Mouse (Mus musculus) lung, embryonic 16.5 days (tissue): Measurements from ENCODE around the gene Tvp23a. TPM values are rescaled to one million over a fixed set of nuclear protein-coding genes. Genes with fewer than 3 reads are reported as not detected.

ENCODE experiments used
- ATAC-seq: fragments of 200-750 bp; cut with Nextera tagmentation; 2 replicates; pipeline ENCODE4 v1.8.0; 2017; ENCODE audit warnings: low read depth, mild to moderate bottlenecking, moderate library complexity
- H3K27ac ChIP-seq: fragments of 300-500 bp; sonication (generic); 2 replicates; pipeline ENCODE4 v1.5.1; 2014; ENCODE audit warnings: mild to moderate bottlenecking, control low read depth, low read length
- H3K27me3 ChIP-seq: fragments of 300-500 bp; sonication (generic); 2 replicates; pipeline ENCODE4 v1.6.1; 2014; ENCODE audit warnings: low read depth, low read length, mixed read lengths; ENCODE audit not compliant: control insufficient read depth, insufficient read depth
- H3K36me3 ChIP-seq: fragments of 300-500 bp; sonication (generic); 2 replicates; pipeline ENCODE4 v1.6.1; 2014; ENCODE audit warnings: low read length; ENCODE audit not compliant: control insufficient read depth, insufficient read depth
- H3K4me1 ChIP-seq: fragments of 300-500 bp; sonication (generic); replicated peaks from 2 replicates; pipeline ENCODE4 v1.6.1; 2014; ENCODE audit warnings: low read length, mixed read lengths; ENCODE audit not compliant: control insufficient read depth, insufficient read depth
- H3K4me2 ChIP-seq: fragments of 300-500 bp; sonication (generic); 2 replicates; pipeline ENCODE4 v1.6.1; 2014; ENCODE audit warnings: low read depth, low read length, control low read depth
- H3K4me3 ChIP-seq: fragments of 300-500 bp; sonication (generic); 2 replicates; pipeline ENCODE4 v1.5.1; 2014; ENCODE audit warnings: mild to moderate bottlenecking, low read length, control low read depth
- H3K9ac ChIP-seq: fragments of 300-500 bp; sonication (generic); 2 replicates; pipeline ENCODE4 v1.6.1; 2014; ENCODE audit warnings: low read length, control low read depth
- H3K9me3 ChIP-seq: fragments of 300-500 bp; sonication (generic); 2 replicates; pipeline ENCODE4 v1.6.1; 2016; ENCODE audit warnings: low read length; ENCODE audit not compliant: control insufficient read depth
- WGBS: fragments of 180-500 bp; shearing (Covaris S2); extraction: QIAGEN DNeasy Blood & Tissue Kit; methylation state at CpG from one replicate; pipeline ENCODE4 v1.1.7; 2014; 5-methylcytosine and 5-hydroxymethylcytosine counted together
- polyA plus RNA-seq: library from polyadenylated mRNA; unstranded; fragments of >200 nt; fragmentation: Nextera tagmentation; extraction: Ambion mirVana; gene quantifications from 2 replicates; pipeline ENCODE4 v1.2.1, GENCODE M21; 2015

Gene Tvp23a
- polyA plus RNA-seq = 7.8 and 8.1 TPM in 2 replicates

DNA sequence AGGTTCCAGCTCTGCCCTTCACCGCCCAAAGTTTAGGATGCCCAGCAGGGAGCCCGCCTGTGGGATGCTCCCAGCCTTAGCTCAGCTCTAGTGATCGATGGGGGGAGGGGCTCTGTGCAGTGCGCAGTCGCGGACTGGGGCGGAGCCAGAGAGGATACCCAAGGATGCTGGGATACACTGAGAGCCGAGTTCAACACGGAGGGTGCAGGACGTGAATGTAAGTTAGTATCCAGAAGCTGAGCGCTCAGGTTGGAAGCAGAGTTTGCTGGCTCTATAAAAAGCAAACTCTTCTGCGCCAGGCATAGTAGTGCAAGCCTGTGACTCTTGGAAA lies at the start of gene Tvp23a:
Gene Tvp23a (minus strand): TSS at position 99 of the 331 bp plus-strand sequence.
- peak; percentile 90 for ATAC-seq
- Histone ChIP-seq H3K36me3 (no peaks in the 10 kb centered on the region), H3K4me3 (peak within 1 kb of the TSS; percentile 45), H3K27ac (no peak within 1 kb of the TSS), H3K9ac (peak within 1 kb of the TSS; percentile 44), H3K27me3 (no peaks in the 10 kb centered on the region), H3K9me3 (no peaks in the 10 kb centered on the region), H3K4me2 (peak within 1 kb of the TSS; percentile 54), H3K4me1 (peaks cover 27% of the 10 kb centered on the region)
- 3% methylated on average over 12 of the region's 12 CpGs for WGBS

DNA sequence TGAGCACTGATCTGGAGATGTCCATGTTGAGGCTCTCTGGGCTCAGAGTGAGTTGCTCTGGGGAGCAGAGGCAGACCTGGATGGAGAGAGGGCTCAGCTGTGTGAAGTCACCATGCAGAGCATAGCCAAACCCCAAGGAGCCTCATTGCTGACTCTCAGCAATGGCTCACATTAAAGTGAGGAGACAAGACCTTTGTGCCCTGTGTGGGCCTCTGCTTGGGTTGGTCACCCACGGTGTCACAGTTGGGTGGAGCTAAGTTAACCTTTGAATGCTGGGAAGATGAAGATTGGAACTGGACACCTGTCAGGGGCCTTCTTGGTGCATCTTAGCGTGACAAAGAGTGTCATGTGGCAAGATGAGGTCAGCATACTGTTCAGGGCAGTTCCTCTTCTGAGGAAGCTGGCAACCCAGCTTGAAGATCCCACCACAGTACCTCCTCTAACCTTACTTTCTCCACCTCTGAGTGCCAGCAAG lies 48.7 kb upstream of the Tvp23a start:
- H3K36me3 ChIP-seq = no peaks in the 10 kb centered on the region
- H3K4me3 ChIP-seq = no peak overlapping the region
- no peak for ATAC-seq
- no peaks in the 10 kb centered on the region for H3K27me3 ChIP-seq
- no peak overlapping the region for H3K27ac ChIP-seq
- no peak overlapping the region for H3K9ac ChIP-seq
- no peaks in the 10 kb centered on the region for H3K9me3 ChIP-seq
- 62% methylated on average over 2 of the region's 2 CpGs for WGBS
- H3K4me2 ChIP-seq = no peak overlapping the region
- no peaks in the 10 kb centered on the region for H3K4me1 ChIP-seq

DNA sequence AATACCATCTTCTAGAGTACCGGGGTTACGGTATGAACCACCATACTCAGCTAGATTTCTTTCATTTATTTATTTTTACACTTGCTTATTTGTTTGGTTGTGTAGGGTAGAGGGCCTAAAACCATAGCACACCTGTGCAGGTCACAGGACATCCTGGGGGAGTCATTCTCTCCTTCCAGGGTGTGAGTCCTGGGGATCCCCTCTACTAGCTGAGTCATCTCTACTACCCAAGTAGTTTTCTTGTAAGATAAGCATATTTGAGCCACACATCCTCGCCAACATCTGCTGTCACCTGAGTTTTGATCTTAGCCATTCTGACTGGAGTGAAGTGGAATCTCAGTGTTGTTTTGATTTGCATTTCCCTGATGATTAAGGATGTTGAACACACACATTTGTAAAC lies 45.4 kb upstream of the Tvp23a start:
- Histone ChIP-seq H3K27me3 (peaks cover 4% of the 10 kb centered on the region), H3K36me3 (no peaks in the 10 kb centered on the region), H3K4me1 (no peaks in the 10 kb centered on the region), H3K4me3 (no peak overlapping the region), H3K4me2 (no peak overlapping the region), H3K9me3 (no peaks in the 10 kb centered on the region), H3K9ac (no peak overlapping the region), H3K27ac (no peak overlapping the region)
- WGBS = 77% methylated on average over 3 of the region's 3 CpGs
- no peak for ATAC-seq

DNA sequence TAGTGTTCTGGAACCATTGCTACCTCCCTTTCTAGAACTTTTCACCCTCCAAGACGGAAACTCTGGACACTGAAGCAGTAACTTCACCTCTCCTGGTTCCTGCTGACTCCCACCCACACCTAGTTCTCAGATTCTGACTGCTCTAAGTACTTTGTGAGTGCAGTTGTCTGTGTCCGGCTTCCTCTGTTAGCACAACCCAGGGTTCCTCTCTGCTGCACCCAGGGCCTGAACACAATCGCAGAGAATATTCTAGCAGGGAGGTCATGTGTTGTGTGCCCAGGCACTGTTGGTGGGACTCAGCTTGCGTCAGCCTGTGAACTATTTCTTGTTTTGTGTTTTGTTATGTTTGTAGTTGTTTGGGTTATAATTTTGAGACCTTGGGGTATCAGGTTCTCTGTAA lies 44.6 kb upstream of the Tvp23a start:
- ATAC-seq = no peak
- 72% methylated on average over 4 of the region's 4 CpGs for WGBS
- Histone ChIP-seq H3K4me3 (no peak overlapping the region), H3K4me1 (no peaks in the 10 kb centered on the region), H3K27ac (no peak overlapping the region), H3K9me3 (no peaks in the 10 kb centered on the region), H3K27me3 (peaks cover 4% of the 10 kb centered on the region), H3K9ac (no peak overlapping the region), H3K4me2 (no peak overlapping the region), H3K36me3 (no peaks in the 10 kb centered on the region)

DNA sequence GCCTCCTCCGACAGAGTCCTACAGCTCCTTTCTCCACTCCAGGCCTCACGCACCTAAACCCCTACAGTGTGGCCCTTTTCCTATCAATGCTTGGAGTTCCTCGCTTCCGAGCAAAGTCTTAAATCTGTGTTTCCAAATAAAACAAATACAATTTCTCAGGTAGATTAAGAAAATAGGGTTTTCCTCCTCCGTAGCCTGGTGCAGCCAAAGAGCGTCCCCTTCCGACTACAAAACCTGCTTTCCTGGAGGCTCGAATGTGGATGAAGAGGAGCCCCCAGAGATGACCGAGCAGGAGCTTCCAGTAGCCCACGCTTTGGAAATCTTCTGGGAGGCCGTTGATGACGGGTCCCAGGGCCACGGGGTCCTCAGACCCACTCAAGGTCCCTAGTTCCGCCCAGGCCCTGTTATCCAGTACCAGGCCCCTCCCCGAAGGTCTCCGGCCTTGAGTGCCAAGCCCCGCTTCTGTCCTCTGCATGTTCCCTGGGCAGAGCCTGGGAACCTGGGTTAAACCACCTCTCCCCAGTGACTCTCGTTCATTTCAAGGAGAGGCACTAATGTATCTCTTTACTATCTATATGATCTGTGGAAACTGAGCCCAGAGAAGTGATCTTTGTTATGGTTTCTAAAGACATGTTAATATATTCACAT lies 43.5 kb upstream of the Tvp23a start:
- Histone ChIP-seq H3K27ac (no peak overlapping the region), H3K36me3 (no peaks in the 10 kb centered on the region), H3K4me2 (no peak overlapping the region), H3K27me3 (peaks cover 4% of the 10 kb centered on the region), H3K9me3 (no peaks in the 10 kb centered on the region), H3K4me3 (no peak overlapping the region), H3K9ac (no peak overlapping the region), H3K4me1 (no peaks in the 10 kb centered on the region)
- no peak for ATAC-seq
- WGBS = 72% methylated on average over 18 of the region's 18 CpGs

DNA sequence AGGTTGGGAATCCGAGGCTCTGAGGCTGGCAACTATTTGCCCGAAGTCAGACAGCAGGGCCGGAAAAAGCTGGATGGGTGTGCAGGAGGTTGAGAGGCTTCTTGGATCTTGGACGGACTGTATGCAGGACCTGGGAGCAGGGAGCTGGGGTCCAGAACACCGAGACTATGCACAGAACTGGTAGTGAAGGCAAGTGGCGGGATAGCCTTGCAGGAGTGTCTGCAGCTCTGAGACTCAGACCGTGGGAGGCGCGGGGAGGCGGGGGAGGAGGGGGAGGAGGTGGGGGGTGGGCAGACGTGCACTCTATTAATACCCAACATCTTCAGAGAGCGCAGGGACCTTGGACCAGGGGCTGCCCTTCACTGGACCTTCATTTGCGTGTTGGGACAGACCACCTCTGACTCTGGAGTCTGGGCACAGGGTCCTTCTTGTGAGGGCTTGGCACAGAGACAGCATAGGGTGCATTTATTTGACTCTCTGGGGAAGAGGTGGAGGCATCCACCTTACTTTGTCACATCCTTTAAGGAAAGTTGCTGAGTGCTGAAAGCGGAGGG lies 42.8 kb upstream of the Tvp23a start:
- no peaks in the 10 kb centered on the region for H3K36me3 ChIP-seq
- peak overlapping the region; percentile 50; the same call in 1 of the 2 replicates for H3K9ac ChIP-seq
- H3K4me1 ChIP-seq = no peaks in the 10 kb centered on the region
- H3K27ac ChIP-seq = no peak overlapping the region
- 12% methylated on average over 14 of the region's 14 CpGs for WGBS
- no peaks in the 10 kb centered on the region for H3K9me3 ChIP-seq
- peak overlapping the region; percentile 49 for H3K4me2 ChIP-seq
- 0 out of 2 replicates have a peak, but pooled peaks have one; percentile 31 for ATAC-seq
- H3K27me3 ChIP-seq = peaks cover 4% of the 10 kb centered on the region
- peak overlapping the region; percentile 38 for H3K4me3 ChIP-seq

DNA sequence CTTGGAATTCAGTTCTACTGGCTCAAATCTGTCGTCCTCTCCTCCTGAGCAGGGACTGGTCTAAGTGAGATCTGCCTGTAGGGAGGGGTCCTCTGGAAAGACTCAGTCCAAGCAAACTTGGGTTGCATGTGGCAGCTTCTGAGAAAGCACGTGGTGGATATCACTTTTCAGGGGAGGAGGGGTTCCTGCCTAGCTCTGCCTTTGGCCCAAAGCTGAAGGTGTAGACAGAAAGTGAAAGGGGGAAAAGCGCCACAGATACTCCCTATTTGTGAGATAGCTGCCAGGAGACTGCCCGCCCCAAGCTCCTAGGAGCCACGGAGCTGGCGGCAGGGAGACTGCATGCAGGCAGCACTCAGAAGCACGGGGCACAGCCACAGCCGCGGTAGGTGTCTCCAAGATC lies 42.3 kb upstream of the Tvp23a start:
- Histone ChIP-seq H3K4me1 (no peaks in the 10 kb centered on the region), H3K9ac (peak overlapping the region; percentile 50; the same call in 1 of the 2 replicates), H3K9me3 (no peaks in the 10 kb centered on the region), H3K4me3 (peak overlapping the region; percentile 38), H3K4me2 (peak overlapping the region; percentile 49), H3K27me3 (peaks cover 4% of the 10 kb centered on the region), H3K27ac (no peak overlapping the region), H3K36me3 (no peaks in the 10 kb centered on the region)
- 3% methylated on average over 9 of the region's 9 CpGs for WGBS
- ATAC-seq = 0 out of 2 replicates have a peak, but pooled peaks have one; percentile 20

DNA sequence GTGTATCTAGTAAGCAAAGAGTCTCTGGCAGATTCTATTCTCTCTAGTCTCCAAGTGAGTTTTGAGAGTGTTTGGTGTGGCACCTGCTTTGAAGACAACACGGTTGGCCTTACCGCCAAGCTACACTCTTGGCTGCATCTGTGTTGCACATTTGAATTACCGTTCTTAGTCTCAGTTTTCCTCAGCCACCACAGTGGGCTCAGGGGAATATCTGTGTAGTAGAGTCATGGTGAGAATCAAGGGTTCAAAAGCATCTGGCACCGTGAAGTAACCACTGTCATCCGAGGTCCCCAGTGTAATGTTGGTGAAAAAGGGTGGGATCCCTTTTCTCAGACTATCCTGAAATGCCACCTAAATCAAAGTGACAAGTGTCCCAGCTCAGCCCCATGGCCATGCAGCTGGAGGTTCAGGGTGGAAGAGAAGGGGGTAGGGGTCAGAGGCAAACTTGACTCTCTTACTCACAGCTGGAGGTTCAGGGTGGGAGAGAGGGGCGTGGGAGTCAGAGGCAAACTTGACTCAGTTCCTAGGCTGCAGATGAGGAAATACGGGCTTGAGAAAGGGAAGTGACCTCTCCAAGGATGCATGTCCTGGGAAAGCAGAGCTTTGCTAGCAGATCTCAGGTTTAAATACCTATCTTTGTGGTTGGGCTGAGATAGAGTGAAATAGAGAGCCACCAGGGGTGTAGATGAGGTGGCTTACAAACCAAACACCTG lies 41.8 kb upstream of the Tvp23a start:
- Histone ChIP-seq H3K36me3 (no peaks in the 10 kb centered on the region), H3K27ac (no peak overlapping the region), H3K4me1 (no peaks in the 10 kb centered on the region), H3K4me3 (no peak overlapping the region; the same call in 1 of the 2 replicates), H3K27me3 (peaks cover 4% of the 10 kb centered on the region), H3K9ac (no peak overlapping the region), H3K9me3 (no peaks in the 10 kb centered on the region), H3K4me2 (no peak overlapping the region)
- WGBS = 75% methylated on average over 7 of the region's 7 CpGs
- ATAC-seq = no peak

DNA sequence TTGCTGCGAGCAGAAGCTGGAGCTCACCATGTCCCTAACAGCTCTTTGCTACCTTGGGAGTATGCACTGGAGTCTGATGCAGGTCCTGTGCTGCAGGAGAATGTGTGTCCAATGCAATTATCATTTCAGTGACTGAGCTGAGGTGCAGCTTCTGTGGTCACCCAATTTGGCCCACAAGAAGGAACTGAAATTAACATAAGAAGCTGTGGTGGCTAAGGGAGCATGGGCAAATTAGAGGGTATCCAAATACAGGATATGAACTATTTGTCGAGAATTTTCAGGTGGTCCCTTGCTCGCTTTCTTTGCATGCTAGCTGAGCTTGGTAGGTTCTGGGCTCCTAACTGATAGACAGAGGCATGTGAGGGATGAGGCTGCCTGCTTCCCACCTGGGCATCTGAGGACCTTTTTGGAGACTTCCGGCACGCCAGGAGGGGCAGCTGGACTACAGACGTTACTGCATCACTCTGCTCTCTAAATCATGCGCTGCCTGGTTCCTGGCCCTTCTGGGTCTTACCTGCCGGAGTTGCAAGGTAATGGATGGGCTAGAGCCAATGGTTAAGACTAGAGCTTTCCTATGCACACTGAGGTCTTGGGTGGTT lies 40.8 kb upstream of the Tvp23a start:
- H3K4me1 ChIP-seq = no peaks in the 10 kb centered on the region
- no peak overlapping the region for H3K9ac ChIP-seq
- 86% methylated on average over 8 of the region's 8 CpGs for WGBS
- no peak overlapping the region for H3K27ac ChIP-seq
- ATAC-seq = no peak
- H3K4me3 ChIP-seq = no peak overlapping the region
- H3K9me3 ChIP-seq = no peaks in the 10 kb centered on the region
- H3K4me2 ChIP-seq = no peak overlapping the region
- H3K36me3 ChIP-seq = no peaks in the 10 kb centered on the region
- H3K27me3 ChIP-seq = peaks cover 4% of the 10 kb centered on the region
